Mouse (Mus musculus) lung, postnatal 25 days (tissue): Measurements from ENCODE around the gene Dnah7c.
A peak's percentile ranks its signal among the peaks of the same experiment; 100 is the strongest.

Experiments
- DNase-seq: peaks from one replicate; pipeline ENCODE4 v3.0.0; 2022; ENCODE audit warnings: low spot score

Dnah7c gene

DNA sequence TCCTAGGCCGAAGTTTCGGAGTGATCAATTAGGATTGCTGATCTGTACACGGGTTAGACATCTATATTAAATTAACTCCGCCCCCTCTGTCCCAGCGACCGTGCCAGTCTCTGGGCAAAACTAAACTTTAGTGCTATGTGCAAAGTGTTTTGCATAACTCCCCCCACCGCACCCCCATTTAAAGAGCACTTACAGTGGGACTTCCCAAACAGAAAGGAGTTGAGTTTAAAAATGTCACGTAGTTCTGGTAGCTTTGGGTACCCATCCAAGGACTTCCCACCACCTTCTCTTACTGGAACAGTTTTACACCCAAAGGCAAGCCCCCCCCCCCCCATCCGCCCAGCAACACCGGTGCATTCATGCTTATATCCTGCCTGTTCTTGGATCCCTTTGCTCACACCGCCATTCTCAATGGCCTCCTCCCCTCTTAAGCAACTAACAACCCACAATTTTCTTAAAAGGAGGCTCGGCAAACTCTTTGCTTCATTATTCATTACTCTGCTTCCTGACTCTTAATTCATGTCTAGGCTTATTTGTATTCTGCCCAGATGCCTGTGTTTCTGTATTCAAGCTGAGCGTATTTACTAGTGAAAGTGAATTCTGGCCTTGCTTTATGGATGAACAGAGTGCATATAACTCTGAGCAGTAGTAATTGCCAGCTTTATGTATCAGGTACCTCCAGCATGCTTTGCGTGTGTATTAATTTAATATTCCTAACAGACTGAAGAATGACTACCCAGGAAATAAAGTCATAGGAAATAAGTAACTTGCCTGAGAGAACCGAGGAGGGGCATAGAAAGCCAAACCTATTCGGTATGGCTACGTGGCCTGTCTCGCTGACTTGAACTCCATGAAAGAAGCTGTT is 428.9 kb downstream of the Dnah7c start:
- peak; percentile 91 for DNase-seq

GRCm38 (mm10) chr1:46856498-46856897 is 431.1 kb downstream of the Dnah7c start:
- no peak for DNase-seq
